Mouse (Mus musculus) hindbrain, embryonic 10.5 days (tissue): ENCODE data around the gene Slc35c2. TPM values are rescaled to one million over a fixed set of nuclear protein-coding genes. Genes with fewer than 3 reads are reported as not detected.

ENCODE experiments used
- DNase-seq: peaks from one replicate; pipeline ENCODE4 v3.0.0-alpha.2; 2017; ENCODE audit warnings: low spot score
- H3K27ac ChIP-seq: fragments of 300-500 bp; sonication (generic); 2 replicates; pipeline ENCODE4 v1.5.1; 2016; ENCODE audit warnings: mild to moderate bottlenecking, moderate library complexity
- H3K27me3 ChIP-seq: fragments of 300-500 bp; sonication (generic); 2 replicates; pipeline ENCODE4 v1.6.1; 2016; ENCODE audit warnings: mild to moderate bottlenecking; ENCODE audit not compliant: poor library complexity, insufficient read depth, severe bottlenecking
- H3K36me3 ChIP-seq: fragments of 300-500 bp; sonication (generic); 2 replicates; pipeline ENCODE4 v1.6.1; 2016; ENCODE audit warnings: mild to moderate bottlenecking, moderate library complexity
- H3K4me1 ChIP-seq: fragments of 300-500 bp; sonication (generic); replicated peaks from 2 replicates; pipeline ENCODE4 v1.6.1; 2016; ENCODE audit warnings: mild to moderate bottlenecking
- H3K4me3 ChIP-seq: fragments of 300-500 bp; sonication (generic); 2 replicates; pipeline ENCODE4 v1.5.1; 2016; ENCODE audit warnings: mild to moderate bottlenecking, moderate library complexity
- H3K9me3 ChIP-seq: fragments of 300-500 bp; sonication (generic); 2 replicates; pipeline ENCODE4 v1.6.1; 2016; ENCODE audit warnings: mild to moderate bottlenecking, moderate library complexity
- WGBS: fragments of 180-500 bp; shearing (Covaris S2); methylation state at CpG from one replicate; pipeline ENCODE4 v1.1.7; 2016; 5-methylcytosine and 5-hydroxymethylcytosine counted together
- polyA plus RNA-seq: library from polyadenylated mRNA; unstranded; fragments of >200 nt; fragmentation: Nextera tagmentation; extraction: Ambion mirVana; gene quantifications from 2 replicates; pipeline ENCODE4 v1.2.1, GENCODE M21; 2016

Gene Slc35c2
- polyA plus RNA-seq, 1 experiment from 2014 or later, result 73.0 TPM

DNA sequence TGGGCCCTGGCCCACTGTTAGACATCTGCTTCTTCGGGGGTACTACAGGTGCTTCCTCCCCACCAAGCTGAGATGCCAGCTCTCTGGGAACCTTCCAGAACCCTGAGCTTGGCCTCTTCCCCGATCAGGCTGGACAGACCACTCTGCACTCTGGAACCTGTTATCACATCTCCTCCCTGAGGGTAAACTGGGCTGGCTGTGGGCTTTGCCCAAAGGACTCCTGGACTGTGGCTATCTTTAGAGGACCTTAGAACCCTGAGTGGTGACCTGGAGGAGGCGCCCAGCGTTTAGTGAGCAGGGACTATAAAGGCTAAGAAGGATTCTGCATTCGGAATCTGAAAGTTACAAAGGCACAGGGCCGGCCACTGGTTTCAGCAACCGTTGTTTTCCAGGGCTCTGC is 3.3 kb downstream of the Slc35c2 start:
- H3K27me3 ChIP-seq, result no peaks in the 10 kb centered on the region
- no peak for DNase-seq
- 92% methylated on average over 7 of the region's 7 CpGs for WGBS
- H3K4me1 ChIP-seq, result peaks cover 50% of the 10 kb centered on the region
- no peak overlapping the region for H3K4me3 ChIP-seq
- no peaks in the 10 kb centered on the region for H3K9me3 ChIP-seq
- H3K36me3 ChIP-seq, result peaks cover 46% of the 10 kb centered on the region
- H3K27ac ChIP-seq, result no peak overlapping the region

DNA sequence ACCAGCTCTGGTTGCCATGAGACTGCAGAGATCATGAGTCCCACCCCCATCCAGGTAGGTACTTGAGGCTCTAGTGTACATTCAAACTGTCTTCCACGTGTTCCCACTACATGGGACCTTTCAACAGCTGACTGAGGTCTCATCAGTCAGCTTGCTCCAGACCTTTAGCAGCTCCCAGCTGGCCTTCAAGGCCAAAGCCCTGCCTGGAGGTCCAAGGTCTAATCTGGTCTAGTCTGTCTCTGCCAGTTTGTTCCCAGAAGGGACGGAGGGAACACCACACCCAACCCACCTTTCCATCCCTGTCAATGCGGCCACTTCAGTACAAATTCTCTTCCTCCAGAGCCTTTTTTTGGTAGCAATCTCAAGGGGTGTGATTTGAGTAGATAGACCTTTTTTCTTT is 4.0 kb downstream of the Slc35c2 start:
- WGBS, result 93% methylated on average over 3 of the region's 3 CpGs
- H3K4me1 ChIP-seq, result peaks cover 52% of the 10 kb centered on the region
- H3K4me3 ChIP-seq, result no peak overlapping the region
- no peak overlapping the region for H3K27ac ChIP-seq
- DNase-seq, result no peak
- no peaks in the 10 kb centered on the region for H3K9me3 ChIP-seq
- no peaks in the 10 kb centered on the region for H3K27me3 ChIP-seq
- peaks cover 51% of the 10 kb centered on the region for H3K36me3 ChIP-seq

DNA sequence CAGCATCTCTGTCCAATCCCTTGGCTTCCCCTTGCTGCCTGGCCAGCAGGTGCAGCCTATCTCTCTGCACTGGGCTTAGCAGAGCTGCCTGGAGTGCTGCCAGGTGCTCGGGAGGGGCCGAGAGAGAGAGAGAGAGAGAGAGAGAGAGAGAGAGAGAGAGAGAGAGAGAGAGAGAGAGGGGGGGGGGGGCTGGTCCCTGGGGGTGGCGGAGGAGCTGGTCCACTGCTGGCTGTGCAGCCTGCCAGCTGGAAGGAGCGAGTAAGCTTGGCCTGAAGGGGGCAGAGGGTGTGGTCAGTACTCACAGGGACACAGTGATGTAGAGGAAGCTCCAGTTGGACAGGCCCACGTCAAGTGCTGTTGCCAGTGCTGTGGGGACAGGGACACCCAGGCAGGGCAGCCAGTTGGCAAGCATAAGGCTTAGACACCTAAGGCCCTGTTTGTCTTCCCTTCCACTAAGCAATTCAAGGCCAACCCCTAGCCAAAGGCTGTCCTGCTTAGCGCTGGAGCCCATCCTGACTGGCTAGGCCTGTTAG is 5.8 kb downstream of the Slc35c2 start:
- H3K36me3 ChIP-seq, result peaks cover 67% of the 10 kb centered on the region
- WGBS, result 69% methylated on average over 6 of the region's 6 CpGs

DNA sequence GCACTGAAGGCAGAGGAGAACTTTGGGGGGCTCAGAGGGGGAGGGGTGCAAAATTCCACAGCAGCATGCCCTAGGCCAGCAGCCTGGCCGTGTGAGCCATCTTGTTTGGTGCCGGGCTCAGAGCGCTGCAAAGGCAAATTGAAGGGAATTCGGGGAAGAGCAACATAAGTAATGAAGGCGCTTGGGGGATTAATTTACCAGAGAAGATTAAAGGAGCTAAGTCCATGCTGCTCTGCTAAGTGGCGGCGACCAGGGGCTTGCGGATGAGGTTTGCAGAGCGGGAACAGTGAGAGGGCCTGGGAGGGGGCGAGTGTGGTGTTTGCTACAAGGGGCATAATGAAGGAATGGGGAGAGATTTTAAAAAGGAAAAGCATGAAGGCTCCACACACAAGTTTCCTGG is 8.3 kb downstream of the Slc35c2 start:
- H3K9me3 ChIP-seq, result no peaks in the 10 kb centered on the region
- peaks cover 72% of the 10 kb centered on the region for H3K36me3 ChIP-seq
- H3K27ac ChIP-seq, result no peak overlapping the region
- WGBS, result 63% methylated on average over 10 of the region's 10 CpGs
- no peaks in the 10 kb centered on the region for H3K27me3 ChIP-seq
- H3K4me3 ChIP-seq, result no peak overlapping the region
- peaks cover 53% of the 10 kb centered on the region for H3K4me1 ChIP-seq
- DNase-seq, result no peak

More for the DNA sequence above, 5.8 kb downstream of the Slc35c2 start:
- Histone ChIP-seq H3K27me3 (no peaks in the 10 kb centered on the region), H3K4me1 (peaks cover 42% of the 10 kb centered on the region), H3K9me3 (no peaks in the 10 kb centered on the region), H3K4me3 (no peak overlapping the region), H3K27ac (no peak overlapping the region)
- no peak for DNase-seq

DNA sequence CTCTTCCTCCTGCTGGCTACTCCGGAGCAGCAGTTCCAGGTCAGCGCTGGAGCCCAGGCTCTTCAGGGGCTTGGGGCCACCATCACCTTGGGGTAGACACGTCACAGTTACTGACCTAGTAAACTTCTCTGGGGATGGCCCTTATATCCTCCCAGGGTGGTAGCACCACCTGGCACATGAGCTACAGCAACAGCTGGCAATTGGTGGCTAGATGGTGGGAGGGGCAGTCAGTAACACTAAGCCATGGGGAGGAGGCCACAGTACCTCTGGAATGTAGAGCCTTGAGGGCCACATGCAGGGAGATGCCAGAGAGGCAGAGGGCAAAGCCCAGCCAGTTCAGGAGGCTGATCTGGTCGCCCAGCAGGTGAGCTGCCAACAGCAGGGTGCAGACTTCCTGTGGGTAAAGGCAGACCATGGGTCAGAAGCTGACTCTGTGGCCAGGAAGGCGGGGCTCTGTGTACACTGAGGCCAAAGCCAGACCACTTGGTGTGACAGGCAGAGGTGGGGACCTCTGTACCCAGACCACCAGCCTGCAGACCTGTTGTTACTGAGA is 10.4 kb downstream of the Slc35c2 start:
- WGBS, result 72% methylated on average over 5 of the region's 5 CpGs
- H3K27ac ChIP-seq, result no peak overlapping the region; the same call in 1 of the 2 replicates
- DNase-seq, result no peak
- peaks cover 56% of the 10 kb centered on the region for H3K36me3 ChIP-seq
- no peak overlapping the region for H3K4me3 ChIP-seq
- peaks cover 59% of the 10 kb centered on the region for H3K4me1 ChIP-seq
- H3K9me3 ChIP-seq, result no peaks in the 10 kb centered on the region
- 0 out of 2 replicates have a peak, but pooled peaks cover 5% of the 10 kb centered on the region for H3K27me3 ChIP-seq

DNA sequence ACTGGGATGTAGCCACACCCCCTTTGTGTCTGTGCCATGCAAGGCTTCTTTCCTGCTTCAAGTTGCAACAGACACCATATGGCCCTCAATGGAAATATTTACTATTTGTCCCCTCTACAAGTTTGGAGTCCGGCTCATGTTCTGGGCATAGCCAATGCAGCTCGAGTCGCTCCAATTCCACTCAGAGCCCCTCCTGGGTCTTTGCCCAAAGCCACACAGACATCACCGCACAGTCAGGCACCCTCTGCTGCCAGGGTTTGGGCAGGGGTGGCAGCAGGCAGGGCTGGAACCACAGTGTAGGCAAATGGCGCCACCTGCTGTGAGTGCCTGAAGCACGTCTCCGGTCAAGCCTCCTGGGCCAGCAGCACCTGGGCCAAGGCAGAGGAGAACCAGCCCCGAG is 11.8 kb downstream of the Slc35c2 start:
- Histone ChIP-seq H3K36me3 (peaks cover 41% of the 10 kb centered on the region), H3K9me3 (no peaks in the 10 kb centered on the region), H3K27me3 (0 out of 2 replicates have a peak, but pooled peaks cover 18% of the 10 kb centered on the region), H3K4me1 (peaks cover 67% of the 10 kb centered on the region), H3K27ac (0 out of 2 replicates have a peak overlapping the region, but pooled peaks have one; percentile 23), H3K4me3 (no peak overlapping the region)
- 34% methylated on average over 8 of the region's 8 CpGs for WGBS
- peak; percentile 73 for DNase-seq

DNA sequence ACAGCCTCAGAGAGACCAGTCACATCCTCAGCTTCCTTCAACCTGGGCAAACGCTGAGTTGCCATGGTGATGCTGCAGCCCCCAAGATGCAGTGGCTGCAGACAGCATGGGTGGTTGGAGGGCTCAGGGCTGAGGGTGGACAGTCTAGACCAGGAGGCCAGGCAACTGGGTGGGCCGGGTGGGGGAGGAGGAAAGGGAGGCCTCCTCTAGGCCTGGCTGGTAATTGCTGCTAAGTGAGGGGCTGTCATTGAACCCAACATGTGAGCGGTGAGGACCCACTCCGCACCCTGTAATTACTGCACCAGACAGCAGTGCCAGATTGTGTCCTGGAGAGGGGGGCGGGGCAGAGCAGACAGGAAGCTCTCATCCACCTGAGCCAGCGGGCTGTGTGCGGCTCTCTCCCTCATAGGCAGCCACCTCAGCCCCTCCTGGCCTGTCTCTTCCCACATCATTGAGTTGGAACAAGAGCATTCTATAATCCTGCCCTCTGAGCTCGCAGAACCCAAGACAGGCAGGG is 12.5 kb downstream of the Slc35c2 start:
- no peaks in the 10 kb centered on the region for H3K9me3 ChIP-seq
- WGBS, result 53% methylated on average over 8 of the region's 8 CpGs
- H3K4me3 ChIP-seq, result no peak overlapping the region
- H3K27me3 ChIP-seq, result 0 out of 2 replicates have a peak, but pooled peaks cover 23% of the 10 kb centered on the region
- peaks cover 70% of the 10 kb centered on the region for H3K4me1 ChIP-seq
- H3K27ac ChIP-seq, result peak overlapping the region; percentile 62
- DNase-seq, result peak; percentile 32
- peaks cover 35% of the 10 kb centered on the region for H3K36me3 ChIP-seq

DNA sequence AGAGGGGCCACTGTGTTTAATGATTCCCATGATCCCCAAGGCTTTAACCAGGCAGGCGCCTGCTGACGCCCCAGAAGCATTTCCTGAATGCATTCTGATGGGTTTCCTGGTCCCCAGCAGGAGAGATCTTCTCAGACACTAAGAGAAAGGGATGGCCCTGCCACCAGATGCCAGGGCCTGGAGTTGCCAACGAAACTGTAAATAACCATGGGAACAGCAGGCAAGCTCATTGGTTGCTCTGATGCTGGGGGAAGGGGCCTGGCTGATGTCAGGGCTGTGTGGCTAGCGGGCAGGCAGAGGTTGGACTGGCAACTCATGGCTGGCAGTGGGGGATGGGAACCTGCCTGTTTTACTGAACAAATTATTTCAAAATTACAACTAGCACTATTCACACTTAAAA is 14.1 kb downstream of the Slc35c2 start:
- Histone ChIP-seq H3K27me3 (peaks cover 32% of the 10 kb centered on the region; the same call in 1 of the 2 replicates), H3K9me3 (no peaks in the 10 kb centered on the region), H3K27ac (peak overlapping the region; percentile 35; the same call in 1 of the 2 replicates), H3K4me3 (no peak overlapping the region), H3K36me3 (peaks cover 21% of the 10 kb centered on the region), H3K4me1 (peaks cover 62% of the 10 kb centered on the region)
- 51% methylated on average over 4 of the region's 4 CpGs for WGBS
- DNase-seq, result no peak

DNA sequence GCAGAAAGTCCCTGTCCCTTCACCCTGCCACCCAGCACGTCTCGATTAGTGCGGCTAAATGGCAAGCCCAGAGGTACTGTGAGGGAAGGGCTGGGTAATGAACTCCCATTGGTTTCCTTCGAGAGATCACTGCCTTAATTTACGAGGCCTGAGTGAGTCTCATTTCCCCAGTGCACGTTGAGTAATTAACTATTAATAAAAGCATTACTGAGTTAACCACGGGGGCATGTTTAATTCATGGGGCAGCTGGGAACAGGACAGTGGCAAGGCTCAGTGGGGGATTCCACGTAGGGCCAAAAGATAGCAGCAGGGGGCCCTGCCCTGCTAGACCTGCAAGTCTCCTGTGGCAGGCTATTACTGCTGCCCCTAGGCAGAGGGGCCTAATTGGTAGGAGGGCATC is 16.3 kb downstream of the Slc35c2 start:
- Histone ChIP-seq H3K27ac (peak overlapping the region; percentile 60), H3K36me3 (peaks cover under 1% of the 10 kb centered on the region; the same call in 1 of the 2 replicates), H3K4me3 (no peak overlapping the region), H3K9me3 (no peaks in the 10 kb centered on the region), H3K4me1 (peaks cover 65% of the 10 kb centered on the region), H3K27me3 (peaks cover 48% of the 10 kb centered on the region)
- WGBS, result 12% methylated on average over 8 of the region's 8 CpGs
- no peak for DNase-seq

DNA sequence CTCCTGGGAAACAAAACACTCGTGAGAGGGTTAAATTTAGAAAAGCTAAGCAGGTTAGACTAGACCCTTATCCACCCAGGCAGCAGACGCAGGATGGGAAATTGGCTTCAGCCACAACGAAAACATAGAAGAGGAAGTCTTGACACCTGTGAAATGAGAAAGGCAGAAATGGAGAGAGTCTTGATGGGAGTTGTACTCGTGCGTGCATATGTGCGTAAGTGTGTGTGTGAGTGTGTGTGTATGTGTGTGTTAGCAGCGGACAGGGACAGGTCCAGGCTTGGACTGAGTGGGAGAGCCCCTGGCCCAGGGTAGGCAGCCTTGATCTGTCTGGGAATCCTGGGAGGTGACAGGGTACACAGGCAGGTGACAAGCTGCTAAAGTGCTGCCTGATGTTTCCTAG is 16.8 kb downstream of the Slc35c2 start:
- no peak overlapping the region for H3K4me3 ChIP-seq
- no peak overlapping the region; the same call in 1 of the 2 replicates for H3K27ac ChIP-seq
- no peaks in the 10 kb centered on the region for H3K9me3 ChIP-seq
- DNase-seq, result no peak
- peaks cover 65% of the 10 kb centered on the region for H3K4me1 ChIP-seq
- H3K36me3 ChIP-seq, result no peaks in the 10 kb centered on the region
- peaks cover 52% of the 10 kb centered on the region for H3K27me3 ChIP-seq
- WGBS, result 71% methylated on average over 7 of the region's 7 CpGs

DNA sequence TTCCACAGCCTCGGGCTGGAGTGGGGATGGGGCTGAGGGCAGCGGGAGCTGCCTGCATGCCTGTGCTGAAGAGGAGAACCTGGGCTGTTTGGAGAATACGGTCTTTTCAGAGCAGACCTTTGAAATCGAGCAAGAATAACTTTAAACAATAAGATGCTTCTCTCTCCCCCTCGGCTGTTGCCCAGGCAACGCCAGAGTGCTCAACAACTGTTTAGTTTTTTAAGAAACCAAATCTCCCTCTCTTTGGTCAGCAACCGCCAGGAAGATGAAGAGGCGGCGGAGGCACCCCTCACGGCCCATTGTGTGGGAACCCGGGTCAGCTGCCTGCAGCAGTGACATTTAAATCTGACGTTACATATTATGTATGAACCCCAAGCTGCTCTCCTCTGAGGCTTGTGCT is 20.9 kb downstream of the Slc35c2 start:
- Histone ChIP-seq H3K36me3 (no peaks in the 10 kb centered on the region), H3K27ac (peak overlapping the region; percentile 75), H3K27me3 (peaks cover 68% of the 10 kb centered on the region), H3K4me3 (peak overlapping the region; percentile 11; the same call in 1 of the 2 replicates), H3K4me1 (peaks cover 58% of the 10 kb centered on the region), H3K9me3 (no peaks in the 10 kb centered on the region)
- peak; percentile 40 for DNase-seq
- 9% methylated on average over 12 of the region's 12 CpGs for WGBS

DNA sequence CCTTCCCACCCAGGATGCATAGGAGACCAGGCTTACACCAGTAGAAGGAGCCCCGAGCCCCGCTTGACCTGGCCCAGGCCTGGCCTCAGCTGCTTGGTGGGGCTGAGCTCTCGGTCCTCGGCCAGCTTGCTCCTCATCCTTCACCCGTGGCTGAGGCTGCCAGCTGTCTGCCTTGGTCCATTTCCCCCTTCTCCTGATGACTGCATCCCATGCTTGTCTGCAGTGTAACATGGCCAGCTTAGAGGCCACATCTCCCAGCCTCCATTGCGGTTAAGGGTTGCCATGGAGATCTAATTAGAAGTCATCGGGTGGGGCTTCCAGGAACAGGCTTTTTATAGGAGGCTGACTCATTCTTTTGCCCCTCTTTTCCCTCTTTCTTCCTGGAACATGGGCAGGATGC is 23.8 kb downstream of the Slc35c2 start:
- DNase-seq, result no peak
- Histone ChIP-seq H3K27me3 (peaks cover 75% of the 10 kb centered on the region), H3K4me3 (no peak overlapping the region)

DNA sequence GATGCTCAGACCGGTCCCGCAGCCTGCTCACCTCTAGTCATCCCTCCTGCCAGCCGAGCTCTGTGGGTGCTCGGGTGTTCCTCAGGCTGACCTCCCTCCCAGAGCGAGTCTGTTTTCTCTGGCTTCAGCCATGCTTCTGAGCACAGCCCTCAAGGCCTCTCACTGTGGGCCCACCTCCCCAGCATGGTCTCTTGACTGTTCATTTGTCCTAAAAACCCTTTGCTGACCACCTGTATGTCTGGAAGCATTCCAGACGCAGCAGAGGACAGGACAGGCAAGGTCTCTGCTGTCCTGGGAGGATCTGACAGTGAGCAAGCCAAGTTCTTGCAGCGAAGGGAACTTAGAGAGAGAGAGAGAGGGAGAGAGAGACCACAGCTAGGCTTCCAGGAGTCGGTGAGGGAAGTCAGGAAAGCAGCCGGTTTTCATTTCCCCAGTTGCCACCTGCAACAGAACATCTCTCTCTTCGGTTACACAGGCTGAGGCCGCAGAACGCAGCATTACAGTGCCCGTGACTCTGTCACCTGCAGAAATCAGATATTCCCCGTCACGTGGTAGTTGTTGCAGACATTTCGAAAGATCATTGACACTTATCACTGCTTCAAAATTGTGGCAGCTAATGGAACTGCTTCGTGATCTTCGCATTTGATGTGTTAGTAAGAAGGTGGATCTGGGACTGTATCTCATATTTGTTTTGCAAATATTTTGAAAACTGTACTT is 25.2 kb downstream of the Slc35c2 start:
- H3K27ac ChIP-seq, result peak overlapping the region; percentile 46
- H3K4me1 ChIP-seq, result peaks cover 68% of the 10 kb centered on the region
- H3K27me3 ChIP-seq, result peaks cover 79% of the 10 kb centered on the region
- no peak for DNase-seq
- H3K36me3 ChIP-seq, result no peaks in the 10 kb centered on the region
- no peaks in the 10 kb centered on the region for H3K9me3 ChIP-seq
- 69% methylated on average over 18 of the region's 18 CpGs for WGBS
- no peak overlapping the region for H3K4me3 ChIP-seq

More for the DNA sequence above, 23.8 kb downstream of the Slc35c2 start:
- Histone ChIP-seq H3K36me3 (no peaks in the 10 kb centered on the region), H3K9me3 (no peaks in the 10 kb centered on the region), H3K4me1 (peaks cover 57% of the 10 kb centered on the region), H3K27ac (peak overlapping the region; percentile 29)
- 62% methylated on average over 7 of the region's 7 CpGs for WGBS
